Mouse (Mus musculus) neural tube, embryonic 14.5 days (tissue): ENCODE results near the gene Itga3. TPM values are rescaled to one million over a fixed set of nuclear protein-coding genes. Genes with fewer than 3 reads are reported as not detected.

Experiments used
- ATAC-seq: fragments of 200-750 bp; cut with Nextera tagmentation; 2 replicates; pipeline ENCODE4 v1.8.0; 2017; ENCODE audit warnings: low read depth, mild to moderate bottlenecking, moderate TSS enrichment, moderate library complexity
- H3K27ac ChIP-seq: fragments of 300-500 bp; sonication (generic); 2 replicates; pipeline ENCODE4 v1.5.1; 2014; ENCODE audit warnings: low read depth, mild to moderate bottlenecking, control low read depth, low read length, moderate library complexity, mixed read lengths
- H3K27me3 ChIP-seq: fragments of 300-500 bp; sonication (generic); 2 replicates; pipeline ENCODE4 v1.6.1; 2014; ENCODE audit warnings: low read length; ENCODE audit not compliant: control insufficient read depth, insufficient read depth
- H3K36me3 ChIP-seq: fragments of 300-500 bp; sonication (generic); 2 replicates; pipeline ENCODE4 v1.6.1; 2014; ENCODE audit warnings: low read length, mixed read lengths; ENCODE audit not compliant: control insufficient read depth, insufficient read depth
- H3K4me1 ChIP-seq: fragments of 300-500 bp; sonication (generic); 2 replicates; pipeline ENCODE4 v1.6.1; 2014; ENCODE audit warnings: low read length; ENCODE audit not compliant: control insufficient read depth, insufficient read depth
- H3K4me2 ChIP-seq: fragments of 300-500 bp; sonication (generic); 2 replicates; pipeline ENCODE4 v1.6.1; 2014; ENCODE audit warnings: mild to moderate bottlenecking, low read depth, low read length, control low read depth
- H3K4me3 ChIP-seq: fragments of 300-500 bp; sonication (generic); 2 replicates; pipeline ENCODE4 v1.5.1; 2014; ENCODE audit warnings: low read depth, low read length, control low read depth, mixed read lengths
- H3K9ac ChIP-seq: fragments of 300-500 bp; sonication (generic); replicated peaks from 2 replicates; pipeline ENCODE4 v1.6.1; 2014; ENCODE audit warnings: low read depth, mild to moderate bottlenecking, control low read depth, low read length, mixed read lengths
- H3K9me3 ChIP-seq: fragments of 300-500 bp; sonication (generic); 2 replicates; pipeline ENCODE4 v1.6.1; 2016; ENCODE audit warnings: low read length; ENCODE audit not compliant: control insufficient read depth
- WGBS: fragments of 180-500 bp; shearing (Covaris S2); extraction: QIAGEN DNeasy Blood & Tissue Kit; methylation state at CpG from one replicate; pipeline ENCODE4 v1.1.7; 2014; 5-methylcytosine and 5-hydroxymethylcytosine counted together
- polyA plus RNA-seq: library from polyadenylated mRNA; unstranded; fragments of >200 nt; fragmentation: Nextera tagmentation; extraction: Ambion mirVana; gene quantifications from 2 replicates; pipeline ENCODE4 v1.2.1, GENCODE M21; 2014

Gene Itga3
- polyA plus RNA-seq, 1 experiment from 2014 or later, result 13.8 TPM

DNA sequence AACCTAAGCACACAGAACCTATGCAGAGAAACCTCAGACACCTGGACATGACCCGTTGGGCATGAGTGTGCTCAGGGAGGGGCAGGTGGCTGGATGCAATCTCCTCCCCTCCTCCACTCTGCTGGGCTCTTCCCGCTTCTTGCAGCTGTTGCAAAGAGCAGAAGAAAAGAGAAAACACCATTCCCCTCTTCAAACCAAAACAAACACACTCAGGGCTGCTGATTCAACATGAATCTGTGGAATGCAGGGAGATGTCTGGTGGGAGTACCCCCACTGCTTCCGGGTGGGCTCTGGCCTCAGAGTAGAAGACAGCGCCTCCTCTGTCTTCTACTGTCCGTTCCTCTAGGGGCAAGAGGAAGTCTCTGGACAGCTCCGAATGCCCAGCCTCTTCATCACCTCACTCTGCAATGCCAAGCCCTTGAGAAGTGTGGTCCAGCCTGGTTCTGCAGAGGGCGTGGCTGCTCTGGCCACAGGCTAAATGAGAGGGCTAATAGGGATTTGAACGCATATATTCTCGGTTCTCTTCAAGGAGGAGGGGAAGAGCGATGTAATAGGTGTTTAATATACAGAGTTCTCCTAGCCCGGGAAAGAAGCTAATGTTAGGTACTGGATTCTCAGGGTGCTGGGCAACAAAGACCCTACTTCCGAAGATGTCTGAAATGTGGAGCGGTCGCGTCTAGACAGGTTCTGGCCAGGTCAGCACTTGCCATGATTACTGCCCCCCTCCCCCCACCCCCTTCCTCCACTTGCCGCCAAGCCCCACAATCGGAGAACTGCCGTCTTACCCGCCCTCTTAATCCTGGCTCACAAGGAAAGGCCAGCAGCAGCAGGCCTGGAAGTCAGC lies 1.2 kb downstream of the Itga3 start:
- Histone ChIP-seq H3K9me3 (no peaks in the 10 kb centered on the region), H3K36me3 (no peaks in the 10 kb centered on the region), H3K27ac (no peak overlapping the region), H3K27me3 (peaks cover 21% of the 10 kb centered on the region), H3K4me3 (peak overlapping the region; percentile 64), H3K4me2 (peak overlapping the region; percentile 80), H3K4me1 (no peaks in the 10 kb centered on the region; the same call in 1 of the 2 replicates), H3K9ac (peak overlapping the region; percentile 70)
- peak; percentile 3; the same call in 1 of the 2 replicates for ATAC-seq
- WGBS, result 8% methylated on average over 19 of the region's 19 CpGs

DNA sequence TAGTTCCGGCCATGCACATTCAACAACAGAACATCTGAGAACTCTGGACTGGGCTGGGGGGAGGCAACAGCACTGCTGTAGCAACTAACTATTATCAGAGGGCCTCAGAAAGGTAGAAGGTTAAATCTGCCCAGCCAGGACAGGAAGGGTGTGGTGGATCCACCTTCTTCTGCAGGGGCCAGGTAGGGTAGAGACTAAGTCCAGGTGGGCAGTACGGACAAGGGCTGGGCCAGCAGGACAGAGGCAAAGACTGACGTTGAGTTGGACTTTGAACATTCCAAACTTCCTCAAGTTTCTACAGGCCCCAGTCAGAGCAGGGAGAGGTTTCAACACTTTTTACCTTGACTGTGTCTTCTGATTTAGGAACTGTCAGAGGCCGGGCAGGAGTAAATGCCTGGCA lies 1.9 kb downstream of the Itga3 start:
- no peak for ATAC-seq
- Histone ChIP-seq H3K4me1 (no peaks in the 10 kb centered on the region; the same call in 1 of the 2 replicates), H3K27me3 (peaks cover 21% of the 10 kb centered on the region), H3K9ac (no peak overlapping the region), H3K9me3 (no peaks in the 10 kb centered on the region), H3K27ac (no peak overlapping the region), H3K4me2 (peak overlapping the region; percentile 80), H3K4me3 (peak overlapping the region; percentile 64; the same call in 1 of the 2 replicates), H3K36me3 (no peaks in the 10 kb centered on the region)
- WGBS, result 77% methylated on average over 4 of the region's 4 CpGs

GRCm38 (mm10) chr11:95073835-95074234 lies 2.8 kb downstream of the Itga3 start:
- H3K27me3 ChIP-seq, result peaks cover 21% of the 10 kb centered on the region
- H3K4me3 ChIP-seq, result no peak overlapping the region
- H3K36me3 ChIP-seq, result no peaks in the 10 kb centered on the region
- no peak overlapping the region for H3K4me2 ChIP-seq
- ATAC-seq, result no peak
- no peaks in the 10 kb centered on the region; the same call in 1 of the 2 replicates for H3K4me1 ChIP-seq
- no peaks in the 10 kb centered on the region for H3K9me3 ChIP-seq
- WGBS, result 84% methylated on average over 4 of the region's 4 CpGs
- H3K9ac ChIP-seq, result no peak overlapping the region
- H3K27ac ChIP-seq, result no peak overlapping the region

DNA sequence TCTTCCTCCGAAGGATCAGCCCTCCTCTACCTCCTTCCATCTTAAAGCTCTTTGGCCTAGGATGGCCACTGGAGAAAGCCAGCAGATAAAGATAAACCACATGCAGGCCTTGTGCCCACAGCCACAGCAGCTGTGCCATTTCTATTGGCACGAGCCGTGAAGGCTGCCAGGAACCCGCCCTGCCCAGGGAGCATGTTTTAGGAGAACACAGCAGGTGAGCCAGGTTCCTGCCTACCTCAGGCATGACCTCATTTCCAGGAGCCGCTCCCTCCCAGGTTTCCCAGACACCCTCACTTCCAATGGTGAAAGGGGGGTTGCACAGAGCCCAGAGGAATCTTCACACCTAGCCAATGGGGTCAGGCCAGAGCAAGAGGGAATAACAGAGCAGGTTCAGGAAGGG lies 3.8 kb downstream of the Itga3 start:
- 68% methylated on average over 5 of the region's 5 CpGs for WGBS
- Histone ChIP-seq H3K27ac (no peak overlapping the region), H3K27me3 (peaks cover 17% of the 10 kb centered on the region), H3K9ac (no peak overlapping the region), H3K4me3 (no peak overlapping the region), H3K4me1 (no peaks in the 10 kb centered on the region; the same call in 1 of the 2 replicates), H3K4me2 (no peak overlapping the region), H3K9me3 (no peaks in the 10 kb centered on the region), H3K36me3 (no peaks in the 10 kb centered on the region)
- no peak for ATAC-seq

DNA sequence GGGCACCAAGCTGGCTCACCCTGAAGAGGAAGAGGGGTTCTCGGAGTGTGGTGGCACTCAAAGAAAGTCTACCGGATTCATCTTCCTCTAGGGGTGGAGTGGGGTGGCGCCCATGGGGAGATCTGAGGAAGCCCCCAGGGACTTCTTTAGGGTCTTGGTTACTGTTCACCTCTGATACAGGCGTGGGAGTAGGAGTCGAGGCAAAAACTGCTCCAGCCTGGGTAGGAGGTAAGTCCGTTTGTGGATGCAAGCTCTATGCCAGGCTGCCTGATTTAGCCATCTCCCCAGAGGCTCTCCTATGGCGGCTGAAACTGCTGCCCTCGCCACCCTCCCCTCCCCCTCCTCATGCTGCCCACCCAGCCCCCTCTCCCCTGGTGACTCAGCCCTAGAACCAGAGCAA lies 4.5 kb downstream of the Itga3 start:
- Histone ChIP-seq H3K27ac (no peak overlapping the region), H3K27me3 (peaks cover 14% of the 10 kb centered on the region; the same call in 1 of the 2 replicates), H3K4me3 (no peak overlapping the region), H3K4me2 (no peak overlapping the region), H3K36me3 (no peaks in the 10 kb centered on the region), H3K9me3 (no peaks in the 10 kb centered on the region), H3K9ac (no peak overlapping the region), H3K4me1 (no peaks in the 10 kb centered on the region; the same call in 1 of the 2 replicates)
- WGBS, result 76% methylated on average over 7 of the region's 8 CpGs
- no peak for ATAC-seq

DNA sequence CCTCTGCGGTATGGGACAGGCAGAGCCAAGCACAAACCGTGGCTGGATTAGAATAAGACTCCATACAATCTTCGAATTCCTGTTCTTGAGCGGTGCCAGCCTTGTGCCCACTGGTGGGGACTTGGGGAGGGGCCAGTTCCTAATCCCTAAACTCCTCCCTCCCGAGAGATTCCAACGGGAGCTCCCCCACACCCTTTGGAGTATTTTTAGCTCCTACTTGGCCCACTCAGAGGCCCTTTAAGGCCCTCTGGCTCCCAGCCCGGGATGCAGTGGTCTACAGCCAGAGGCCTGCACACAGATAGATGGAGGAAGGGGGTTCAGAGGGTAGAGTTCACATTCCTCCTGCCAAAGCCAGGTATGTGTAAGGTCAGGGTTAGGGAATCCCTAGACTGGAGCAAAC lies 5.3 kb downstream of the Itga3 start:
- ATAC-seq, result no peak
- no peak overlapping the region for H3K9ac ChIP-seq
- H3K36me3 ChIP-seq, result no peaks in the 10 kb centered on the region
- no peaks in the 10 kb centered on the region; the same call in 1 of the 2 replicates for H3K4me1 ChIP-seq
- no peak overlapping the region for H3K27ac ChIP-seq
- H3K9me3 ChIP-seq, result no peaks in the 10 kb centered on the region
- no peak overlapping the region for H3K4me2 ChIP-seq
- no peak overlapping the region for H3K4me3 ChIP-seq
- peaks cover 9% of the 10 kb centered on the region; the same call in 1 of the 2 replicates for H3K27me3 ChIP-seq
- 70% methylated on average over 7 of the region's 7 CpGs for WGBS

GRCm38 (mm10) chr11:95070140-95071107 lies 6.2 kb downstream of the Itga3 start:
- no peak for ATAC-seq
- Histone ChIP-seq H3K36me3 (no peaks in the 10 kb centered on the region), H3K4me2 (no peak overlapping the region), H3K27me3 (peaks cover 8% of the 10 kb centered on the region; the same call in 1 of the 2 replicates), H3K27ac (no peak overlapping the region), H3K4me3 (no peak overlapping the region), H3K4me1 (no peaks in the 10 kb centered on the region; the same call in 1 of the 2 replicates), H3K9ac (no peak overlapping the region), H3K9me3 (no peaks in the 10 kb centered on the region)
- WGBS, result 78% methylated on average over 8 of the region's 8 CpGs

DNA sequence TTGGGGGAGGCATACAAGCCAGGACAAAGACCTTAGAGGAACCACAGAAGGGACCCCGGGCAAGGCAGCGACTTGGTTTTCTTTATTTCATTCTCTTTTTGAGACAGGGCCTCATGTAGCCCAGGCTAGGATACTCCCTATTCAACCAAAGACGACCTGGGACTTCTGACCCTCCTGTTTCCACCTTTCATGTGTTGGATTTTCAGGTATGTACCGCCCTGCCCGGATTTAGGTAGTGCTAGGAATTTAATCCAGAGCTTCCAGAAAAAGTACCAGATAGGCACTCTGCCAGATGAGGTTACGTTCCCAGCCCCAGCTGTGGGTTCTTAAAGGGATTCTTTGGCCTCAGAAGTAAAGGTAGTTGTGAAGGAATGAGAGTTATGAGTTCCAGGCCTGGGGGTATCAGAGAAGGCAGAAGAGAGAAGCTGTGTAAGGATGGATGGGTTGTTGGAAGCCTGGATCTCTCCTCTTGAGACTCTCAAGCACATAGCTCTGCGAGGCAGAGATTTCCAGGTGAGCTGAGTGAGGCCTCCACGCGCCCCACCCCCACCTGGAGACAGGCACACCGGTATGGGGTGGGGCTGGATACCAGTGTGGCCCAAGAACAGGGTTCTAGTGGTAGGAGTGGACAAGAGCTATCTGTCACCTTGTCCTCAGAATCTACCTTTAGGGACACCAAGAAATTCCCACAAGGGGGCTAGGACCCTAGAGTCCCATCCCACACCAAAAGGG lies 7.2 kb downstream of the Itga3 start:
- no peak overlapping the region for H3K4me2 ChIP-seq
- no peak overlapping the region for H3K4me3 ChIP-seq
- peaks cover 3% of the 10 kb centered on the region; the same call in 1 of the 2 replicates for H3K27me3 ChIP-seq
- no peak overlapping the region for H3K9ac ChIP-seq
- H3K27ac ChIP-seq, result no peak overlapping the region
- no peak for ATAC-seq
- no peaks in the 10 kb centered on the region for H3K36me3 ChIP-seq
- no peaks in the 10 kb centered on the region for H3K4me1 ChIP-seq
- 85% methylated on average over 10 of the region's 10 CpGs for WGBS
- H3K9me3 ChIP-seq, result no peaks in the 10 kb centered on the region
